Mouse (Mus musculus): ENCODE results near the gene Gm3415. TPM values are rescaled to one million over a fixed set of nuclear protein-coding genes. Genes with fewer than 3 reads are reported as not detected.
"Not testable (repeated sequence)": the region's sequence is repeated elsewhere in the genome, so short reads cannot be mapped to it uniquely, and the experiment has no call there.

Gene Gm3415
- total RNA-seq (2021) = not detected

- DNase-seq (ENCODE audit: low spot score); intact Hi-C loops (cut with DNase I): not testable (repeated sequence)
These were observed at the start of gene Gm3415 for GRCm38 (mm10) chr5:146555836-146556235. Gene Gm3415, plus strand, starts transcription at chr5:146556136.

- DNase-seq (ENCODE audit: low spot score); intact Hi-C loops (cut with DNase I): not testable (repeated sequence)
These were observed 42.1 kb upstream of the Gm3415 start, which contains the start of gene Gm3402 for GRCm38 (mm10) chr5:146513823-146514222. Gene Gm3402, plus strand, starts transcription at chr5:146514123.

DNA sequence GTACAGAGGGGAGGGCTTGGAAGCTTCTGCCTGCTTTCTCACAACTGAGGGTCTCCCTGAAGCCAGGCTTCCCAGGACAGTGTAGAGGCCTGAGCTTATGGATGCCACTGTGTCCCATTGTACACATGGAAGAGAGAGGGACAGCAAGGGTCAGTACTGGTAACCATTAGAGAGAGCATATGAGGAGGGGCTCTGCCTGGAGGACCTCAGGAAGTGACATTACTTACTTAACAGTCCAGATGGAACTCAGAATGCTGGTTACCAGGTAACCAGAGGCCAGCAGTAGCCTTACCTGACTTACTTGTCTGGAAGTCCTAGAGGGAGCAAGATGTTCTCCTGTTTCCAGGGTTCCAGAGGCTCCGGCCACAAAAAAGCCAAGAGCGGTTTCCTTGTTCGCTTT lies 30.4 kb upstream of the Gm3415 start, which contains the start of gene Gm3404:
Gm3404 (plus strand) TSS at position 301 of the 400 bp plus-strand sequence.
- DNase-seq (ENCODE audit: low spot score); intact Hi-C loops (cut with DNase I): not testable (repeated sequence)

DNA sequence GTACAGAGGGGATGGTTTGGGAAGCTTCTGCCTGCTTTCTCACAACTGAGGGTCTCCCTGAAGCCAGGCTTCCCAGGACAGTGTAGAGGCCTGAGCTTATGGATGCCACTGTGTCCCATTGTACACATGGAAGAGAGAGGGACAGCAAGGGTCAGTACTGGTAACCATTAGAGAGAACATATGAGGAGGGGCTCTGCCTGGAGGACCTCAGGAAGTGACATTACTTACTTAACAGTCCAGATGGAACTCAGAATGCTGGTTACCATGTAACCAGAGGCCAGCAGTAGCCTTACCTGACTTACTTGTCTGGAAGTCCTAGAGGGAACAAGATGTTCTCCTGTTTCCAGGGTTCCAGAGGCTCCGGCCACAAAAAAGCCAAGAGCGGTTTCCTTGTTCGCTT lies 18.6 kb upstream of the Gm3415 start, which contains the start of gene Gm3409:
Gm3409 (plus strand) TSS at position 301 of the 400 bp plus-strand sequence.
- intact Hi-C loops (cut with DNase I); DNase-seq (ENCODE audit: low spot score): not testable (repeated sequence)

GRCm38 (mm10) chr5:146564259-146564658 lies 8.3 kb downstream of the Gm3415 start:
- intact Hi-C loops (cut with DNase I) = no loop called here
- DNase-seq (ENCODE audit: low spot score) = no peak

DNA sequence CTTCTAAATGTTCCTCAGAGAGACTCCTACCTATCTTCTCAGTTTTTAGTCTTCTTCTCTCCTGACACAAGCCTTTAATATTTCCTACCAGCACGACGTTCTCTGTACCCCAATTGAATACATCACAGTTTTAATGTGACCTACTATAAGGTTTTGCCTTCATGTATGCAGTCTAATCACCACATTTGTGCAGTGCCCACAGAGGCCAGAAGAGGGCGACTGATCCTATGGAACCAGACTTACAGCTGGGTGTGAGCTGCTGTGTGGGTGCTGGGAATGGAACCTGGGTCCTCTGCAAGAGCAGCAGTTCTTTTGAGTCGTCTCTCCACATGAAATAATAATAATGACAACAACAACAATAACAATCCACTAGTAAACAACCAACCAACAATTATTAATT lies 11.1 kb downstream of the Gm3415 start:
- intact Hi-C loops (cut with DNase I) = no loop called here
- DNase-seq (ENCODE audit: low spot score) = no peak

GRCm38 (mm10) chr5:146570179-146570578 lies 14.2 kb downstream of the Gm3415 start:
- intact Hi-C loops (cut with DNase I); DNase-seq (ENCODE audit: low spot score): not testable (repeated sequence)

DNA sequence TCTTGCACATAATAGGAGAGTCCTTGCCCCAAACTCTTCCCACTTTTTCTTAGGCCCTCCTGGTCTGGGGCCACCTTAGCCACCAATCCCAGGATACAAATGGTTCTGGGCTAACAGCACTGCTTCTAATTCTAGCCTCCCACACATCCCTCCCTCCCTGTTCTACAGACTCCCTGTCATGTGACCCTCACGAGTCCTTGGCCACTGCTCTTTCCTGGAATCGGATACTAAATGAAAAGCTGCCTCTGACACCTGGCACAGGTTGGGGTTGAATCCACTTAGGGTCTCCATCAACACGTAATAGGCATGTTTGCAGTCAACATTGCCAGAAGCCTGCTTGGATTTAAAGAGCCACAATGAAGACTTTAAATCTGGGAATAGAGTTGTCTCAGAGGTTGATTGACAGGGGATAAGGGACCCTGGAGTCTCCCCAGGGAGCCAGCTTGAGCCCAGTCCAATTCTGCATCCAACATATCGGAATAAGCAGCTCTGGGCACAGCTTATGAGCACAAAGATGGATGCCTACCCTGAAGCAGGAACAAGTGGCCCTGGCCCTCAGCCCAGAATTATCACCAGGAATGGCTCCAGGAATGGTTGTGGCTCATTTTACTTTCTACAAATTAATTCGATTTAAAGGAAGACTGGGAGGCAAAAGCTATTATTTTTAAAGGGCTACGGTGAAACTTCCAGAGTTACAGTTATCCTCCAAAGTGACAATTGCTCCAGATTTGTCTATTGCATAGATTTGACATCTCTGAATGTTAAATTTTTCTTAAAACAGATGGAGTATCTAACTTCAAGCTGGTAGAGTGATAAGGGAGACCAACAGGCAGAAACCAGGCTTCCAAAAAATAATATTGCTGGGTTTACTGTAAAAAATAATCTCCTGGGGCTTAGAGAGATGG lies 16.1 kb downstream of the Gm3415 start:
- DNase-seq (ENCODE audit: low spot score); intact Hi-C loops (cut with DNase I): not testable (repeated sequence)

DNA sequence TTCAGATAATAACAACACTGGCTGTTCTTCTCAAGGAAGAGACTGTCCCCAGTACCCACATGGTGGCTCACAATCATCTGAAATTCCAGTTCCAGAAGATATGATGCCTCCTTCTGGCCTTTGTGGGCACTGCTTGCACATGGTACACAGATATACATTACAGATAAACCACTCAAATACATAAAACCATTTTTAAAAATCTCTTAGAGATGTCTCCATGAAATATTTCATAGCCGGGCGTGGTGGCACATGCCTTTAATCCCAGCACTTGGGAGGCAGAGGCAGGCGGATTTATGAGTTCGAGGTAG lies 16.8 kb downstream of the Gm3415 start:
- DNase-seq (ENCODE audit: low spot score); intact Hi-C loops (cut with DNase I): not testable (repeated sequence)

- intact Hi-C loops (cut with DNase I) = no loop called here
- no peak for DNase-seq (ENCODE audit: low spot score)
These were observed 20.7 kb downstream of the Gm3415 start for GRCm38 (mm10) chr5:146576668-146577067.

- no peak for DNase-seq (ENCODE audit: low spot score)
- intact Hi-C loops (cut with DNase I) = no loop called here
These were observed 28.2 kb downstream of the Gm3415 start for GRCm38 (mm10) chr5:146584156-146584477.

- intact Hi-C loops (cut with DNase I) = no loop called here
These were observed 28.8 kb downstream of the Gm3415 start, which contains the start of gene Gpr12 for GRCm38 (mm10) chr5:146584478-146585306. Gene Gpr12, minus strand, starts transcription at chr5:146585239.

DNA sequence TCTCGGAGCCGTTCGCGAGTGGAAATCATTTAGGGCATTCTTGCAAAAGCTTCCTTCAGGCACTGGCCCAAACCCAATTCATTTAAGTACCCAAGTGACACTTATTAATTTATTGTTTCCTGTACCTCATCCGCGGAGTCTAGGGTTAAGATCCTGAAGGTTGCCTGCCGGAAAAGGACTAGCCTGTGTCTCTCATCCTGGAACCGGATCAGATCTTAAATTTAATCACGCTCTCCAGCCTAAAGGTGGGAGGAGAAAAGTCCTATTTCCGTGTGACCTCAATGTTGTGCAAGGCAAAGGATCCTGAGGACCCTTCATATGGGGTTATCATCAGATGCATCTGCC lies 29.3 kb downstream of the Gm3415 start:
- no peak for DNase-seq (ENCODE audit: low spot score)
- intact Hi-C loops (cut with DNase I) = no loop called here

More at GRCm38 (mm10) chr5:146584478-146585306, 28.8 kb downstream of the Gm3415 start, which contains the start of gene Gpr12:
- no peak for DNase-seq (ENCODE audit: low spot score)

DNA sequence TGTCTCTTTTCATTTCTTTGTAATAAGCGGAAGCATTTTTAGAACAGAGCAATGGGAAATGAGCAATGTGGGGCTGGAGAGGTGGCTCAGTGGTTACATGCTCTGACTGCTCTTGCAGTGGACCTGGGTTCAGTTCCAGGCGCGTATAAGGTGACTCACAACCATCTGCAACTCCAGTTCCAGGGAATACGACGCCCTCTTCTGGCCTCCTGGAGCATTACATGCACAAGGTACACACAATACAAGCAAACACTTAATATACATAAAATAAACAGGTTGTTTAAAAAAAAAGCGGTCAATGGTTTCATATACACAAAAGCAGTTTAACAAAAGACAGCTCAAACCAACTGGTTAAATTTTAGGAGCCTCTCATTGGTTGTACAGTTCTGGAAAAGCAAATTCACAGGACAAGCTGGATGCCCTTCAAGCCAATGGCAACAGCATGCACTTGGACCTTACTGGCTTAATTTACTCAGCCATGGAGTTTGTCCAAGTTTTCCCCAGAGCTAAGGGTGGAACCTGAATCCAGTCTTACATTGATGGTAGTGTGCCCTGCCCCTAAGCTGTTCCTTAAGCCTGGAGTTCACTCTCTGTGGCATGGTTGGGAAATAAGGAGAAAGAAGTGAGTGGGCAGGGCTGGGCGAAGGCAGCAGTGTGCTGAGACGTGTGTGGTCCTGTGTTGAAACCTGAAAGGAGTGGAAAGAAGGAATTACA lies 30.6 kb downstream of the Gm3415 start:
- no peak for DNase-seq (ENCODE audit: low spot score)
- intact Hi-C loops (cut with DNase I) = no loop called here

DNA sequence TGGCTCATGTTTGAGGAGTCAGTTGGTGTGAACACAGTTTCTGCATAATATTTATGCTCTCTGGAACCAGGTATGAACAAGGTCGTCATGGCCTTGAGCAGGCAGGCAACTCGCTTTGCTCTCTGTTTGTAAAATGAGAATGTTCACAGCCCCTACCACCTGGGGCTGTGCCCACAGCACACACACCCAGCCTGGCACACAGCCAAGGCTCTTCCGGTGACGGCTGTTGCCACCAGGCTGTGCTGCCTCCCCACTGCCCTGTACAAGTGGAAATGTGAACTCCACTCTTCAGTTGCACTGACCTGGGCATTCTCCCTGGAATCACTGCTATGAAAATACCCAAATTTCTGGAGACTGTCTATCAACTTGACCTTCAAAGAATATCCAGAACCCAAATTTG lies 35.1 kb downstream of the Gm3415 start:
- intact Hi-C loops (cut with DNase I) = no loop called here
- no peak for DNase-seq (ENCODE audit: low spot score)

GRCm38 (mm10) chr5:146591636-146592035 lies 35.7 kb downstream of the Gm3415 start:
- no peak for DNase-seq (ENCODE audit: low spot score)
- intact Hi-C loops (cut with DNase I) = no loop called here

- intact Hi-C loops (cut with DNase I) = no loop called here
- DNase-seq (ENCODE audit: low spot score) = no peak
These were observed 36.6 kb downstream of the Gm3415 start for GRCm38 (mm10) chr5:146592580-146592979.

DNA sequence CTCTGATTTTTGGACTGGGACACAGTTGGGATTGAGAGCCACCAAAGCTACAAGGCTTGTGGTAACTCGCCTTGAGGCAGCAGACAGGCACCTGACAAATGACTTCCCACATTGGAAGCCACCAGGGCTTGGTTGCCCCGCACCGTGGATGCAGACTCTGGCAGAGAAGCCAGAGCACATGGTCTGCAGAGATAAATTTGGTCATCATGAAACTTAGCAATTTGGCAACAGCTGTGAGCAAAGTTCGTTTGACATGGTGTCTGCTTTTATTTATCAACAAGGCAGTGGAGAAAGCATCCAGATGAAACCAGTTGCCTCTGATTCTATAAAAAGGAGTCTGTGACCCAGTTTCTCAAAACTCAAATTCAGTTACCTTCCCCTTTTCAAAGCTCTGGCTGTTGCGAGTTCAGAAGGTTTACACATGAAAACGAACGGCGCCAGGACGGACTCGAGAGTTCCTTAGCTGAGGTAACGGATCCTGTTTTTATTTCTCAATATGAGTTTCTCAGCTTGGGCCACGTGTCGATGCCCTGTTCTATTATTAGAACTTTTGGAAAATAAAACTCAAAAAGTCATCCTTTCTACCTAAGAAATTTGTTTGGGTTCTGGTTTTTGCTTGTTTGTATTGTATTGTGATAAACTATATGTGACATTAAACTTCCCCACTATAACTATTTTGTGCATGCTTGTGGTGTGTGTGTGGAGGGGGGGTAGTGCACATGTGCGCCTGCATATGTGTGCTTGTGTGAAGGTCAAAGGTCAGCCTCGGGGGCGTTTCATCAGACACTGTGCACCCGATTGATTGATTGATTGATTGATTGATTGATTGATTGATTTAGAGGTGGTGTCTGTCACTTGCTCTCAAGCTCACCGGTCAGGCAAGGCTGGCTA lies 40.9 kb downstream of the Gm3415 start:
- intact Hi-C loops (cut with DNase I) = no loop called here
- no peak for DNase-seq (ENCODE audit: low spot score)

DNA sequence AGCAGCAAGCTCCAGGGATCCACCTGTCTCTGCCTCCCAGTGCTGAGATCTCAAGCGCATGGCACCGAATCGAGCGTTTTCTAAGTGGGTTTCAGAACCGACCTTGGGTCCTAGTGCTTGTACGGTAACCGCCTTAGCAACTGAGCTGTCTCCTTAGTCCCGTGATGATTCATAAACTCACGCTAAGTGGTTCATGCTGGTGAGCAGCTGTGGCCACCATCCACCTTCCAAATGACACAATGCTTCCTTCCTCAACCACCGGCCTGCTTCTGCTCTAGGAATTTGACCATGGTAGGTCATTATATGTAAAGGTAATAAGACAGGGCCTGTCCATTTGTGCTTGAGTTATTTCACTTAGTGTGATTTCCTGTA lies 41.6 kb downstream of the Gm3415 start:
- no peak for DNase-seq (ENCODE audit: low spot score)
- intact Hi-C loops (cut with DNase I) = no loop called here

Measured in heart, postnatal 25 days (tissue).